In the genomic region with DNA sequence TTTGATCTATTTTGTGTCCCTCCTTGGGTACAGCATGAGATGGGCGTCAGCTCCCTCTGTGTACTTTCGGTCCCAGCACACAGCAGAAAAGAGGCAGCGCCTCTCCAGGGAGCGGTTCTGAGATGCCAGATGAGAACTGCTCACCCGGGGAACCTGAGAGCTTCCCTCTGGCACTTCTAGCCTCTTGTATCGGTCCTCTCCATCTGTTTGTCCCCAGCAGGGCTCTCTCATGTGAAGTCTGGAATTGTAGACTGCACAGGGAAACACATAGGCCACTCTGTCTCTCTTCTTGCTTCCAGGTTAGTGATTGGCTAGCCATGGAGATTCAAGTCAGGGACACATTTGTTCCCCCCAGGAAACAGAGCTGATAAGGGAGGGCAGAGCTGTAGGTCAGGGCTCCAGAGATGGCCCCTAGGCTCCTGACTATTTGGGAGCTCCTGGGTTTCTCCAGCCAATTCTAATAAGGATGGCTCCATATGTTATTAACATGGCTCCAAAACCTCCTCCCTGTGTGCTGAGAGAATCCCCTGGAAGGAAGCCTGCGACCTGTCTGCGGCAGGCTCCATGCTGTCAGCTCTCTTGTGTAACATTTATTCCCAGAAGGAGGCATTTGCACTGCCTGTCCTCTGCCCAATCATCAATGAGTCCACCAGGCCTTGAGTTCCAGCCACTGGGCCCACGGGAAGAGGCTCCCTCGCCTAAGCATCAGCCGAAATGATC, we compare ENCODE assay signal across 22 mouse cellular contexts. TPM values are rescaled to one million over a fixed set of nuclear protein-coding genes. Genes with fewer than 3 reads are reported as not detected.
DNase-seq lines count a peak whose midpoint lies in the region; ATAC-seq and TF ChIP-seq lines count a peak whose summit lies in the region.
"Had no signal": no experiment of that assay in that cellular context is flagged by ENCODE, and none has a peak within 500 bp of the region (broad histone marks: within the 10 kb centered on the region; RNA-seq: fewer than 3 reads in every experiment).

No protein-coding gene starts in this region.

- H3K4me1 ChIP-seq in midbrain, embryonic 11.5 days (ENCODE audit: control insufficient read depth, insufficient read depth, low read length) = no peaks in the 10 kb centered on the region
- no peaks in the 10 kb centered on the region for H3K4me1 ChIP-seq in midbrain, embryonic 10.5 days
- H3K4me1 ChIP-seq in hindbrain, postnatal 0 days (ENCODE audit: insufficient read depth, low read length) = no peaks in the 10 kb centered on the region
- H3K4me1 ChIP-seq in liver, postnatal 0 days (ENCODE audit: insufficient read depth) = no peaks in the 10 kb centered on the region
- no peaks in the 10 kb centered on the region for H3K4me1 ChIP-seq in liver, embryonic 12.5 days
- H3K4me1 ChIP-seq: forebrain, embryonic 13.5 days; hindbrain, embryonic 12.5 days had no signal

- H3K27ac ChIP-seq in midbrain, embryonic 11.5 days (ENCODE audit: low read depth, low read length) = no peak overlapping the region
- H3K27ac ChIP-seq in midbrain, embryonic 10.5 days (replicated peaks) = no peak overlapping the region
- no peak overlapping the region for H3K27ac ChIP-seq in hindbrain, postnatal 0 days
- no peak overlapping the region for H3K27ac ChIP-seq in liver, postnatal 0 days (ENCODE audit: low read depth)
- no peak overlapping the region for H3K27ac ChIP-seq in liver, embryonic 12.5 days
- H3K27ac ChIP-seq: forebrain, embryonic 13.5 days; heart, embryonic 10.5 days; hindbrain, embryonic 12.5 days had no signal

- H3K4me3 ChIP-seq in midbrain, embryonic 11.5 days (ENCODE audit: low read depth, low read length) = no peak overlapping the region
- H3K4me3 ChIP-seq in midbrain, embryonic 10.5 days = no peak overlapping the region
- H3K4me3 ChIP-seq in hindbrain, postnatal 0 days (ENCODE audit: low read length) = no peak overlapping the region
- H3K4me3 ChIP-seq in liver, postnatal 0 days (ENCODE audit: low read depth, low read length) = no peak overlapping the region
- H3K4me3 ChIP-seq in liver, embryonic 12.5 days = no peak overlapping the region
- H3K4me3 ChIP-seq: forebrain, embryonic 13.5 days; heart, embryonic 10.5 days; hindbrain, embryonic 12.5 days had no signal

- no peak overlapping the region for H3K4me2 ChIP-seq in midbrain, embryonic 11.5 days
- H3K4me2 ChIP-seq in hindbrain, postnatal 0 days (ENCODE audit: low read depth, low read length) = no peak overlapping the region
- H3K4me2 ChIP-seq in liver, postnatal 0 days (ENCODE audit: low read depth, low read length) = no peak overlapping the region
- H3K4me2 ChIP-seq in liver, embryonic 12.5 days = no peak overlapping the region
- H3K4me2 ChIP-seq: forebrain, embryonic 13.5 days; hindbrain, embryonic 12.5 days had no signal

- H3K9ac ChIP-seq in midbrain, embryonic 11.5 days (ENCODE audit: low read length) = no peak overlapping the region
- H3K9ac ChIP-seq in hindbrain, postnatal 0 days (replicated peaks; ENCODE audit: low read length) = no peak overlapping the region
- no peak overlapping the region for H3K9ac ChIP-seq in liver, postnatal 0 days (replicated peaks)
- no peak overlapping the region for H3K9ac ChIP-seq in liver, embryonic 12.5 days
- H3K9ac ChIP-seq: forebrain, embryonic 13.5 days; forebrain, postnatal 0 days; hindbrain, embryonic 12.5 days had no signal

- 72% methylated on average over 11 of the region's 11 CpGs for WGBS in midbrain, embryonic 11.5 days
- WGBS in midbrain, embryonic 10.5 days = 69% methylated on average over 11 of the region's 11 CpGs
- 69% methylated on average over 11 of the region's 11 CpGs for WGBS in hindbrain, postnatal 0 days
- WGBS in liver, postnatal 0 days (ENCODE audit: insufficient replicate concordance) = 72% methylated on average over 11 of the region's 11 CpGs
- 49% methylated on average over 11 of the region's 11 CpGs for WGBS in liver, embryonic 12.5 days (ENCODE audit: insufficient replicate concordance)

- H3K36me3 ChIP-seq in midbrain, embryonic 11.5 days (ENCODE audit: control insufficient read depth, insufficient read depth, low read length) = no peaks in the 10 kb centered on the region
- no peaks in the 10 kb centered on the region for H3K36me3 ChIP-seq in midbrain, embryonic 10.5 days
- H3K36me3 ChIP-seq in hindbrain, postnatal 0 days (ENCODE audit: insufficient read depth, low read length) = no peaks in the 10 kb centered on the region
- H3K36me3 ChIP-seq in liver, postnatal 0 days (replicated peaks; ENCODE audit: insufficient read depth, low read length) = no peaks in the 10 kb centered on the region
- no peaks in the 10 kb centered on the region for H3K36me3 ChIP-seq in liver, embryonic 12.5 days
- H3K36me3 ChIP-seq: heart, embryonic 10.5 days; hindbrain, embryonic 12.5 days had no signal

- ATAC-seq in midbrain, embryonic 11.5 days (ENCODE audit: low FRiP score) = no peak
- ATAC-seq in hindbrain, postnatal 0 days = no peak
- no peak for ATAC-seq in liver, postnatal 0 days
- no peak for ATAC-seq in liver, embryonic 12.5 days
- ATAC-seq: forebrain, embryonic 13.5 days; forebrain, postnatal 0 days; hindbrain, embryonic 16.5 days; Patski had no signal

- peak; percentile 68 for DNase-seq in midbrain, embryonic 11.5 days (ENCODE audit: low spot score, missing footprints)
- no peak for DNase-seq in midbrain, embryonic 10.5 days (ENCODE audit: low spot score)
- DNase-seq in cerebellum, adult 9-10 months = peak; percentile 64
- DNase-seq in cerebellum, postnatal 36 days = peak; percentile 25 to 34
- DNase-seq in hindbrain, postnatal 0 days (ENCODE audit: low spot score) = no peak
- no peak for DNase-seq in liver, postnatal 0 days
- DNase-seq: adrenal gland, adult 2 months; adrenal gland, postnatal 25 days; forebrain, postnatal 0 days; gastrocnemius, postnatal 25 days; heart, adult 18-20 months; heart, postnatal 10 days; heart, postnatal 4 days; kidney, adult 11 months; kidney, adult 9 months had no signal

- no peaks in the 10 kb centered on the region for H3K9me3 ChIP-seq in midbrain, embryonic 11.5 days (ENCODE audit: control insufficient read depth, low read length)
- no peaks in the 10 kb centered on the region for H3K9me3 ChIP-seq in midbrain, embryonic 10.5 days (replicated peaks)
- H3K9me3 ChIP-seq in hindbrain, postnatal 0 days (ENCODE audit: low read length) = no peaks in the 10 kb centered on the region
- H3K9me3 ChIP-seq in liver, postnatal 0 days (ENCODE audit: low read length) = no peaks in the 10 kb centered on the region
- no peaks in the 10 kb centered on the region for H3K9me3 ChIP-seq in liver, embryonic 12.5 days (replicated peaks)
- H3K9me3 ChIP-seq: forebrain, embryonic 13.5 days; heart, embryonic 10.5 days; hindbrain, embryonic 12.5 days had no signal

- TF ChIP-seq EP300 in liver, postnatal 0 days (IDR thresholded peaks at IDR 0.05; ENCODE audit: low read depth) = no peak

- peaks cover 28% of the 10 kb centered on the region for H3K27me3 ChIP-seq in midbrain, embryonic 11.5 days (ENCODE audit: control insufficient read depth, insufficient read depth, low read length)
- H3K27me3 ChIP-seq in midbrain, embryonic 10.5 days (ENCODE audit: low read depth, poor library complexity, severe bottlenecking) = peaks cover 99% of the 10 kb centered on the region
- H3K27me3 ChIP-seq in hindbrain, postnatal 0 days (ENCODE audit: insufficient read depth, low read length) = peaks cover 9% of the 10 kb centered on the region
- H3K27me3 ChIP-seq in liver, postnatal 0 days (ENCODE audit: insufficient read depth, low read length) = peaks cover 9% of the 10 kb centered on the region
- peaks cover 61% of the 10 kb centered on the region for H3K27me3 ChIP-seq in liver, embryonic 12.5 days (replicated peaks)

- no peak for TF ChIP-seq CTCF in hindbrain, postnatal 0 days (IDR thresholded peaks at IDR 0.05; ENCODE audit: low read depth)
- TF ChIP-seq CTCF in liver, postnatal 0 days (IDR thresholded peaks at IDR 0.05; ENCODE audit: low read depth) = no peak

RNA-seq across cellular contexts. Expression of a gene that starts 12.3 kb away (rescaled TPM):
- polyA plus RNA-seq in midbrain, embryonic 11.5 days (2014; fragmentation: Nextera tagmentation; extraction: Ambion mirVana) = 3.9 and 4.4 TPM in 2 replicates
- 6.5 and 6.7 TPM in 2 replicates for polyA plus RNA-seq in midbrain, embryonic 10.5 days (2016; fragmentation: Nextera tagmentation; extraction: Ambion mirVana)
- 3.1 and 3.3 TPM in 2 replicates for total RNA-seq in hindbrain, postnatal 0 days (2014; rRNA removed)
- polyA plus RNA-seq in hindbrain, postnatal 0 days (2015; fragmentation: Nextera tagmentation; extraction: Ambion mirVana) = 0.54 and 0.61 TPM in 2 replicates
- 0.04 TPM in 1 of 2 replicates, not detected in the other for polyA plus RNA-seq in liver, postnatal 0 days (2015; fragmentation: Nextera tagmentation; extraction: Ambion mirVana)
- polyA plus RNA-seq in liver, embryonic 12.5 days (2016; fragmentation: Nextera tagmentation; extraction: Ambion mirVana) = 0.08 TPM in 2 replicates
- total RNA-seq: CH12.LX had no signal
- polyA plus RNA-seq: Patski had no signal

Comparison
In these comparisons a context has a peak if more than half of its experiments do, and no peak if none do; other contexts are left out.
1. DNase-seq: peak in midbrain, embryonic 11.5 days (single experiment), cerebellum, adult 9-10 months (single experiment) and cerebellum, postnatal 36 days (2 of 2); none in midbrain, embryonic 10.5 days (single experiment), hindbrain, postnatal 0 days (single experiment) and liver, postnatal 0 days (single experiment).